Mouse (Mus musculus) neutrophil, adult 83 days (primary cell): Measurements from ENCODE around the gene Gpr179. TPM values are rescaled to one million over a fixed set of nuclear protein-coding genes. Genes with fewer than 3 reads are reported as not detected.

ENCODE experiments used
- total RNA-seq, 2 experiments: library from RNA; stranded (reverse); gene quantifications; one replicate each; pipeline ENCODE4 v1.2.4; 2023

The Gpr179 gene
- not detected for total RNA-seq

GRCm38 (mm10) chr11:97352027-97352684 is at the start of gene Gpr179:
Gene Gpr179 (minus strand): TSS chr11:97352077.

DNA sequence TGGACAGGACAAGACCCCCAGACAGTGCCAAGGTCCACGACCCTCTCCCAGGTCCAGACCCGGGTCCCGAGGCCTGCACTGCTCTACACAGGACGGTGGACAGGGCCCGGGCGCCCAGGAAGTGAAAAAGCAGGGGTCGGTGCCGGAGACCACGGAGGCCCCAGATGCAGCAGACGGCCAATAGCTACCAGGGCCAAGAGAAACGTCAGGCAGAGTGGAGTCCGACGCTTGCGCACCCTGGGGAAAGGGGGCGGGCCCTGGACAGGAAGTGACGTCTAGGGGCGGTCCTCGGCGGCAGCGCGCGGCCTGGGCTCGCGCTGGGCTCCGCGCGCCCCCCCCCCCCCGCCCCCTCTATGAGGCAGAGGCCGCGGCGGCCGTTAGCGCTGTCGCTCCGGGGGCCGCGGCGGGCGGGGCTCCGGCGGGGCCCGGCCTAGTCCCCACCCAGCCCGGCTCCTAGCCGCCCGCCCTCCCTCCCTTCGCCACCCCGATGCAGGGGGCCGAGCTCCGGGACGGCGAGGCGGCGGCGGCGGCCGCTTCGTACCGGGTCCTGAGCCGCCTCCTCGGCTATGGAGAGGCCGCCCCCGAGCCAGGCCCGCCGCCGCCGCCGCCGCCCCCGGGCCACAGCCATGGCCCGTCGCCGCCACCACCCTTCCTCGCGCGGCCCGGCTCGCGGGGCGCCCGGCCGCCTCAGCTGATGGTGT is 10.2 kb upstream of the Gpr179 start, which contains the start of gene Socs7:
Gene Socs7, plus strand, starts transcription at position 604 of the 701 bp plus-strand sequence.

GRCm38 (mm10) chr11:97315504-97316503 is 36.1 kb downstream of the Gpr179 start, which contains the start of gene Mrpl45:
Gene Mrpl45 (plus strand): TSS chr11:97315716.

Other genes with a start within 250 kb of the Gpr179 start
- gene Tbx21, start 236.7 kb downstream of the Gpr179 start, total RNA-seq: not detected
- 10 to 100 TPM; 42.9 to 43.5 TPM for gene Tbkbp1, start 200.6 kb downstream of the Gpr179 start, total RNA-seq
- 10 to 100 TPM; 95.6 to 95.7 TPM for gene Kpnb1, start 164.2 kb downstream of the Gpr179 start, total RNA-seq
- gene Npepps, start 71.4 kb downstream of the Gpr179 start, total RNA-seq: 100 to 1,000 TPM; 126 to 162 TPM
- gene Mrpl45, start 36.4 kb downstream of the Gpr179 start, total RNA-seq: 10 to 100 TPM; 12.0 to 13.7 TPM
- gene Socs7, start 10.5 kb upstream of the Gpr179 start, total RNA-seq: 1 to 10 TPM; 7.1 to 8.2 TPM
- 10 to 100 TPM; 39.5 to 40.3 TPM for gene Arhgap23, start 63.5 kb upstream of the Gpr179 start, total RNA-seq
- gene 4933428G20Rik, start 148.3 kb upstream of the Gpr179 start, total RNA-seq: not detected
- gene Srcin1, start 224.1 kb upstream of the Gpr179 start, total RNA-seq: under 1 TPM in 1 of 2 experiments, not detected in 1; 0.07 TPM